Comparison of ENCODE assay signal across 8 mouse cellular contexts in genomic region chr4:97777081-97777705, GRCm38 (mm10). TPM values are rescaled to one million over a fixed set of nuclear protein-coding genes. Genes with fewer than 3 reads are reported as not detected.
A peak's percentile ranks its signal among the peaks of the same experiment; 100 is the strongest.
DNase-seq lines count a peak whose midpoint lies in the region; ATAC-seq and TF ChIP-seq lines count a peak whose summit lies in the region.

No protein-coding gene starts in this region.

- no peaks in the 10 kb centered on the region for H3K9me3 ChIP-seq in heart, embryonic 16.5 days (replicated peaks; ENCODE audit: control insufficient read depth, low read length)
- H3K9me3 ChIP-seq in midbrain, embryonic 12.5 days, result no peaks in the 10 kb centered on the region
- H3K9me3 ChIP-seq in stomach, postnatal 0 days (ENCODE audit: control insufficient read depth, low read length), result no peaks in the 10 kb centered on the region

- no peak for TF ChIP-seq CTCF in stomach, postnatal 0 days (IDR thresholded peaks at IDR 0.05; ENCODE audit: low read depth)

- peak overlapping the region; percentile 95 for H3K4me3 ChIP-seq in heart, embryonic 16.5 days (ENCODE audit: low read length)
- peak overlapping the region; percentile 91 for H3K4me3 ChIP-seq in midbrain, embryonic 12.5 days
- peak overlapping the region; percentile 96 for H3K4me3 ChIP-seq in stomach, postnatal 0 days (ENCODE audit: low read depth, low read length)

- H3K36me3 ChIP-seq in heart, embryonic 16.5 days (ENCODE audit: control insufficient read depth, insufficient read depth), result no peaks in the 10 kb centered on the region
- no peaks in the 10 kb centered on the region for H3K36me3 ChIP-seq in midbrain, embryonic 12.5 days
- H3K36me3 ChIP-seq in stomach, postnatal 0 days (ENCODE audit: control insufficient read depth, insufficient read depth, low read length), result no peaks in the 10 kb centered on the region

- no peaks in the 10 kb centered on the region for H3K27me3 ChIP-seq in heart, embryonic 16.5 days (ENCODE audit: control insufficient read depth, insufficient read depth, low read length)
- H3K27me3 ChIP-seq in midbrain, embryonic 12.5 days, result peaks cover 62% of the 10 kb centered on the region
- no peaks in the 10 kb centered on the region for H3K27me3 ChIP-seq in stomach, postnatal 0 days (ENCODE audit: control insufficient read depth, insufficient read depth, low read length)

- WGBS in heart, embryonic 16.5 days, result under 1% methylated on average over 53 of the region's 77 CpGs
- under 1% methylated on average over 30 of the region's 77 CpGs for WGBS in midbrain, embryonic 12.5 days
- whole genome bisulfite sequencing in stomach, postnatal 0 days, result under 1% methylated on average over 26 of the region's 77 CpGs

- H3K4me1 ChIP-seq in heart, embryonic 16.5 days (ENCODE audit: control insufficient read depth, insufficient read depth, low read length), result peaks cover 27% of the 10 kb centered on the region
- H3K4me1 ChIP-seq in midbrain, embryonic 12.5 days, result peaks cover 40% of the 10 kb centered on the region
- 0 out of 2 replicates have a peak, but pooled peaks cover 4% of the 10 kb centered on the region for H3K4me1 ChIP-seq in stomach, postnatal 0 days (replicated peaks; ENCODE audit: control insufficient read depth, insufficient read depth)

- H3K27ac ChIP-seq in heart, embryonic 16.5 days (ENCODE audit: low read length), result peak overlapping the region; percentile 98
- peak overlapping the region; percentile 87 for H3K27ac ChIP-seq in midbrain, embryonic 12.5 days (replicated peaks)
- peak overlapping the region; percentile 96 for H3K27ac ChIP-seq in stomach, postnatal 0 days (replicated peaks)

- peak; percentile 23; the same call in 1 of the 2 replicates for ATAC-seq in heart, embryonic 16.5 days (replicated peaks; ENCODE audit: extremely low read depth, insufficient read depth, low FRiP score)
- ATAC-seq in midbrain, embryonic 12.5 days (ENCODE audit: low FRiP score, low read depth), result peak; percentile 62
- peak; percentile 41 for ATAC-seq in stomach, postnatal 0 days (ENCODE audit: low FRiP score, low TSS enrichment)

- DNase-seq in retina, postnatal 1 day, result peak; percentile 61
- DNase-seq in retina, embryonic 14.5 days (ENCODE audit: low spot score), result no peak
- DNase-seq in embryo, embryonic 11 days, result peak; percentile 79
- peak; percentile 40 to 66 for DNase-seq in kidney, postnatal 36 days
- DNase-seq in stomach, postnatal 0 days (ENCODE audit: low spot score), result peak; percentile 57
- DNase-seq in frontal cortex, adult 2 months (ENCODE audit: extremely low spot score in 1 of 2, low spot score in 1 of 2), result no peak

- H3K9ac ChIP-seq in heart, embryonic 16.5 days (ENCODE audit: low read length), result peak overlapping the region; percentile 99
- peak overlapping the region; percentile 94 for H3K9ac ChIP-seq in midbrain, embryonic 12.5 days (replicated peaks)
- H3K9ac ChIP-seq in stomach, postnatal 0 days (ENCODE audit: low read length), result peak overlapping the region; percentile 99

- H3K4me2 ChIP-seq in heart, embryonic 16.5 days (ENCODE audit: low read depth, low read length), result peak overlapping the region; percentile 84
- H3K4me2 ChIP-seq in midbrain, embryonic 12.5 days (replicated peaks), result peak overlapping the region; percentile 87
- H3K4me2 ChIP-seq in stomach, postnatal 0 days (replicated peaks; ENCODE audit: low read depth), result peak overlapping the region; percentile 88

- TF ChIP-seq EP300 in stomach, postnatal 0 days (optimal IDR thresholded peaks at IDR 0.05), result no peak

RNA-seq across cellular contexts. Expression of gene E130114P18Rik, which starts 0.7 kb away (rescaled TPM):
- 0.47 and 0.75 TPM in 2 replicates for polyA plus RNA-seq in heart, embryonic 16.5 days (2015; fragmentation: Nextera tagmentation; extraction: Ambion mirVana)
- polyA plus RNA-seq in midbrain, embryonic 12.5 days (2016; fragmentation: Nextera tagmentation; extraction: Ambion mirVana), result 11.5 and 16.5 TPM in 2 replicates
- 1.2 and 1.9 TPM in 2 replicates for polyA plus RNA-seq in stomach, postnatal 0 days (2015; fragmentation: Nextera tagmentation; extraction: Ambion mirVana)
- 14.7 and 22.6 TPM in 2 replicates for polyA plus RNA-seq in frontal cortex, adult 2 months (2012; rRNA removed)

RNA-seq across cellular contexts. Expression of gene Nfia, which starts 4.7 kb away (rescaled TPM):
- 37.3 and 42.0 TPM in 2 replicates for polyA plus RNA-seq in heart, embryonic 16.5 days (2015; fragmentation: Nextera tagmentation; extraction: Ambion mirVana)
- polyA plus RNA-seq in midbrain, embryonic 12.5 days (2016; fragmentation: Nextera tagmentation; extraction: Ambion mirVana), result 28.5 and 28.6 TPM in 2 replicates
- 24.7 and 26.0 TPM in 2 replicates for polyA plus RNA-seq in stomach, postnatal 0 days (2015; fragmentation: Nextera tagmentation; extraction: Ambion mirVana)
- polyA plus RNA-seq in frontal cortex, adult 2 months (2012; rRNA removed), result 20.4 and 24.3 TPM in 2 replicates

Comparison
In these comparisons a context has a peak if more than half of its experiments do, and no peak if none do; other contexts are left out.
1. DNase-seq: peak in retina, postnatal 1 day (single experiment), embryo, embryonic 11 days (single experiment), kidney, postnatal 36 days (2 of 2) and stomach, postnatal 0 days (single experiment); none in retina, embryonic 14.5 days (single experiment) and frontal cortex, adult 2 months (0 of 2).
2. Peak in every context shown above with its lines, with median percentiles within 50 percentile points of each other: ATAC-seq, H3K27ac ChIP-seq, H3K4me2 ChIP-seq, H3K4me3 ChIP-seq and H3K9ac ChIP-seq.